Mouse (Mus musculus) heart, embryonic 12.5 days (tissue): ENCODE measurements around the gene C77080. TPM values are rescaled to one million over a fixed set of nuclear protein-coding genes. Genes with fewer than 3 reads are reported as not detected.

Experiments used
- ATAC-seq: fragments of 200-750 bp; cut with Nextera tagmentation; 2 replicates; pipeline ENCODE4 v1.8.0; 2017; ENCODE audit warnings: moderate TSS enrichment, moderate library complexity; ENCODE audit not compliant: insufficient number of reproducible peaks, low FRiP score
- H3K27ac ChIP-seq: fragments of 300-500 bp; sonication (generic); 2 replicates; pipeline ENCODE4 v1.5.1; 2016; ENCODE audit warnings: mild to moderate bottlenecking, moderate library complexity; ENCODE audit not compliant: poor library complexity, severe bottlenecking
- H3K27me3 ChIP-seq: fragments of 300-500 bp; sonication (generic); replicated peaks from 2 replicates; pipeline ENCODE4 v1.6.1; 2016; ENCODE audit warnings: mild to moderate bottlenecking, moderate library complexity
- H3K36me3 ChIP-seq: fragments of 300-500 bp; sonication (generic); 2 replicates; pipeline ENCODE4 v1.6.1; 2016; ENCODE audit warnings: mild to moderate bottlenecking, moderate library complexity
- H3K4me1 ChIP-seq: fragments of 300-500 bp; sonication (generic); replicated peaks from 2 replicates; pipeline ENCODE4 v1.6.1; 2016; ENCODE audit warnings: mild to moderate bottlenecking
- H3K4me2 ChIP-seq: fragments of 300-500 bp; sonication (generic); 2 replicates; pipeline ENCODE4 v1.6.1; 2016; ENCODE audit warnings: mild to moderate bottlenecking, moderate library complexity
- H3K4me3 ChIP-seq: fragments of 300-500 bp; sonication (generic); 2 replicates; pipeline ENCODE4 v1.5.1; 2016; ENCODE audit warnings: mild to moderate bottlenecking
- H3K9ac ChIP-seq: fragments of 300-500 bp; sonication (generic); 2 replicates; pipeline ENCODE4 v1.6.1; 2016; ENCODE audit warnings: mild to moderate bottlenecking, moderate library complexity
- H3K9me3 ChIP-seq: fragments of 300-500 bp; sonication (generic); replicated peaks from 2 replicates; pipeline ENCODE4 v1.6.1; 2016; ENCODE audit warnings: mild to moderate bottlenecking, moderate library complexity
- WGBS: fragments of 180-500 bp; shearing (Covaris S2); methylation state at CpG from one replicate; pipeline ENCODE4 v1.1.7; 2016; 5-methylcytosine and 5-hydroxymethylcytosine counted together
- polyA plus RNA-seq: library from polyadenylated mRNA; unstranded; fragments of >200 nt; fragmentation: Nextera tagmentation; extraction: Ambion mirVana; gene quantifications from 2 replicates; pipeline ENCODE4 v1.2.1, GENCODE M21; 2016

Gene C77080
- polyA plus RNA-seq, 1 experiment from 2014 or later: 1.6 TPM

DNA sequence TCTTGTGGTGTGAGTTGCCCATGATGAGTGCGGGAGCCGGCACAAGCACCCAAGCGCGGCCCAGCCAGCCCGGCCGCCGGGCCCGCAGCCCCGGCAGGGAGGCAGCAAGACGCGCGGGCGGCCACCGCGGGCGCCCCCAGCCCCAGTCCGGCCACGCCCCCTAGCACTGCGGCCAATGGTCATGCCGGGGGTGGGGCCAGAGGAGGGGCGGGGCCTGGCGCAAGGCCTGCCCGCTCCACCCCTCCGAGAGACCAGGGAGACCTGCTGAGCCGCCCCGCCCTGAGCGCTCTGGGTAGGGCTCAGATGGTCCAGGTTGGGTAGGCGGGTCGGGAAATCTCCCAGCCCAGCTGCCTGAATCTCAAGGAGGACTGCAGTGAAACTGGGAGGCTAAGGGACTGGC, 22.1 kb downstream of the C77080 start:
- no peak overlapping the region for H3K27ac ChIP-seq
- H3K4me2 ChIP-seq: peak overlapping the region; percentile 98
- H3K36me3 ChIP-seq: no peaks in the 10 kb centered on the region
- H3K27me3 ChIP-seq: peaks cover 86% of the 10 kb centered on the region
- no peaks in the 10 kb centered on the region for H3K9me3 ChIP-seq
- H3K4me1 ChIP-seq: peaks cover 47% of the 10 kb centered on the region
- H3K4me3 ChIP-seq: peak overlapping the region; percentile 75
- ATAC-seq: peak; percentile 89
- under 1% methylated on average over 29 of the region's 29 CpGs for WGBS
- peak overlapping the region; percentile 76 for H3K9ac ChIP-seq

DNA sequence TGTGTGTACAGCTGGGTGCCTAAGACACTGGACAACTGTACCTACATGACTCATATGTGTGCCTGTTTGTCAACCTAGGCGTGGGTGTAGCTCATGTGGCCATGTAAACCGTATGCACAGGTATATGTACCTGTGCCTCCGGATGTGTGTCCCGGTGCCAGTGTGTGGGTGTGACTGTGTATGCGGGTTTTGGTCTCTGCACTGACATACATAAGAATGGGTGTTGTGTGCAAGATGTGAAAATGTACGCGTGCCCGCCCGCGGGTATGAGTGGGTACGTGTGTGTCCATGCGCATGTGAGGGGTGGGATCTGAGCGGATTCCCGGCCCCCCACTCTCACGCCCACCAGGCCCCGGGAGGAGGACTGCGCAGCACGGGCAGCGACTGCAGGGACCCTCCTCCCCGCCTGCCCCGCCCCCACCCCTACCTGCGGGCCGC, 22.6 kb downstream of the C77080 start:
- Histone ChIP-seq H3K4me1 (peaks cover 48% of the 10 kb centered on the region), H3K27me3 (peaks cover 82% of the 10 kb centered on the region), H3K36me3 (no peaks in the 10 kb centered on the region), H3K27ac (no peak overlapping the region), H3K4me3 (peak overlapping the region; percentile 75), H3K9me3 (no peaks in the 10 kb centered on the region), H3K4me2 (peak overlapping the region; percentile 98), H3K9ac (peak overlapping the region; percentile 76)
- ATAC-seq: peak; percentile 12; the same call in 1 of the 2 replicates
- WGBS: under 1% methylated on average over 22 of the region's 23 CpGs

GRCm38 (mm10) chr4:129237843-129238441, 23.3 kb downstream of the C77080 start:
- peaks cover 85% of the 10 kb centered on the region for H3K27me3 ChIP-seq
- no peak for ATAC-seq
- peak overlapping the region; percentile 98 for H3K4me2 ChIP-seq
- no peak overlapping the region for H3K27ac ChIP-seq
- WGBS: 8% methylated on average over 21 of the region's 21 CpGs
- H3K4me1 ChIP-seq: peaks cover 48% of the 10 kb centered on the region
- H3K36me3 ChIP-seq: no peaks in the 10 kb centered on the region
- H3K4me3 ChIP-seq: peak overlapping the region; percentile 75
- no peaks in the 10 kb centered on the region for H3K9me3 ChIP-seq
- H3K9ac ChIP-seq: peak overlapping the region; percentile 76; the same call in 1 of the 2 replicates

DNA sequence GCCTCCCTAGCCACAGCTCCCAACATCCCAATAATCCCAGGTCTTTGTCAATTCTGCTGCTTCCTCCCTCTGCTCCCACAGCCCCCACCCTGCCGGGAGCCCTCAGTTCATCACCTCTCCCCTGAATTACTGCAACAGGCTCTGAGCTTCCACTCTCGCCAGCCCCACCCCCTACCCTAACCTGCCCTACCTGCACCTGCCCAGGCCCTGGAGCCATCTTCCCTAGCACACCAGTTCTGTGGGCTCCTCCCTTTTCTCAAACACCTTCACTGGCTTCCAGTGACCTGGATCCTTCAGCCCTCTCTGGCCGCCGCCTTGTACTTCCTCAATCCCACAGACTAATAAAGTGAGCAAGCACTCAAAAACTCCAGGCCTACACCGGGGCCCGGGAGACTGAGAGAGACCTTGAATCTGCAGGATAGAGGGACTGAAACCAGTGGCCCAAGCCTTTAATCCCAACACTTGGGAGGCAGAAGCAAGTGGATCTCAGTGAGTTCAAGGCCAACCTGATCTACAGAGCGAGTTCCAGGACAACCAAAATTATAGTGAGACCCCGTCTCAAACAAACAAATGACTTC, 24.9 kb downstream of the C77080 start:
- Histone ChIP-seq H3K9ac (no peak overlapping the region), H3K36me3 (no peaks in the 10 kb centered on the region), H3K27me3 (peaks cover 85% of the 10 kb centered on the region), H3K9me3 (no peaks in the 10 kb centered on the region), H3K4me3 (no peak overlapping the region), H3K27ac (no peak overlapping the region), H3K4me2 (no peak overlapping the region), H3K4me1 (peaks cover 40% of the 10 kb centered on the region)
- 87% methylated on average over 8 of the region's 8 CpGs for WGBS
- no peak for ATAC-seq

DNA sequence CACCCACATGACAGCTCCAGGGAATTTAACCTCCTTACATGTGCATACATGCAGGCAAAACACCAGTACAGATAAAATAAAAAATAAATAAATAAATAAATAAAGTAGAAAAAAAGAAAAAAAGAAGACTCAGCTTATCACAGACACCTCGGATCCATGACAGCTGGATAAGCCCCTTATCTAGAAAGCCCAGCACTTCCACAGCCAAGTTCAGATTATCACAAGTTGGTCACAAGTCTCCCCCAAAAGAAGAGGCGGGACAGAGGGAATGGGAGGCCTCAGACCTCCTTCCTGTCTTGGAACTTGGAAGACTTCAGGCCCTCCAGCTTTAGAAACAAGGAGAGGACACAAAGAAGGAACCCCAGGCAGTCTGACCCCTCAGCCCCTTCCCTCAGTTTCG, 26.1 kb downstream of the C77080 start:
- WGBS: 37% methylated on average over 3 of the region's 3 CpGs
- Histone ChIP-seq H3K4me3 (no peak overlapping the region), H3K9me3 (no peaks in the 10 kb centered on the region), H3K4me1 (peaks cover 40% of the 10 kb centered on the region), H3K36me3 (no peaks in the 10 kb centered on the region), H3K9ac (no peak overlapping the region), H3K27ac (no peak overlapping the region), H3K4me2 (no peak overlapping the region), H3K27me3 (peaks cover 85% of the 10 kb centered on the region)
- no peak for ATAC-seq

GRCm38 (mm10) chr4:129234488-129234887, 26.7 kb downstream of the C77080 start:
- peaks cover 40% of the 10 kb centered on the region for H3K4me1 ChIP-seq
- no peaks in the 10 kb centered on the region for H3K9me3 ChIP-seq
- no peak overlapping the region for H3K9ac ChIP-seq
- H3K4me3 ChIP-seq: no peak overlapping the region
- no peak overlapping the region for H3K27ac ChIP-seq
- peaks cover 85% of the 10 kb centered on the region for H3K27me3 ChIP-seq
- no peak overlapping the region for H3K4me2 ChIP-seq
- ATAC-seq: no peak
- 6% methylated on average over 7 of the region's 7 CpGs for WGBS
- H3K36me3 ChIP-seq: no peaks in the 10 kb centered on the region

DNA sequence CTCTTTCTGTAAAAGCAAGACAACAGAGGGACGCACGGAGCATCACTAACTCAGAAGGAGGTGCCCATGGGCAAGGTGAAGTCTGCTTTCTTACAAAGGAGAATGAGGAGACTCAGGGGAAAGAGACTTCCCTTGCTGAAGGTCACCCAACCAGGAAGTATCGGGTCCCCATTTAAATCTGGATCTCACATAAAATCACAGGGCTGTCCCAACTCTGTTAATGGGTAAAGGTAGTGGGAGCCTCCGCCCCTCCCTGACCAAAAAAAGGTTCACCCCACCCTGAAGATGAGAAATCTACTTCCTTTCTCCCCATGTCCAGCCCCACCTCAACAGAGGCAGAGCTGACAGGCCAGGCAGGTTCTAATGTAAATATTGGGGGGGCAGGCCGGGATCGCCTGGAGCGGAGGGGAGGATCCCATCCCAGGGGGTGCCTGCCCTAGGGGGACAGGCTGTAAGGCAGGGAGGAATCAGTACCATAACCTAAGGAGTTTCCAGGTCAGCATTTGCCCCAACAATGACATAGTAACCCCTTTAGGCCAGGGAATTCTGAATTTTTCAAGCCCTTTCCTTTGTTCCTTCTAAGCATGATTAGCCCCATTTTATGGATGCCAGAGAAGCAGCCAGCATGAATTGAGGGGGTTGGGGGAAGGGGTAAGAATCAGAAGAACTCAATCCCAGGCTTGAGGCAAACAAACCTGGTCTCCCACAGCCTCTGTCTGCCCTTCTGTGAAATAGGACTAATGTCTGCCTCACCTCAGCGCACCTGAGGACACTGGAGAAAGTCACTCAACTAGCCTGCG, 28.4 kb downstream of the C77080 start:
- H3K4me3 ChIP-seq: no peak overlapping the region
- H3K4me1 ChIP-seq: peaks cover 33% of the 10 kb centered on the region
- ATAC-seq: no peak
- H3K9me3 ChIP-seq: no peaks in the 10 kb centered on the region
- no peaks in the 10 kb centered on the region for H3K36me3 ChIP-seq
- H3K27me3 ChIP-seq: peaks cover 83% of the 10 kb centered on the region
- H3K9ac ChIP-seq: no peak overlapping the region
- 73% methylated on average over 9 of the region's 9 CpGs for WGBS
- no peak overlapping the region for H3K27ac ChIP-seq
- H3K4me2 ChIP-seq: no peak overlapping the region

DNA sequence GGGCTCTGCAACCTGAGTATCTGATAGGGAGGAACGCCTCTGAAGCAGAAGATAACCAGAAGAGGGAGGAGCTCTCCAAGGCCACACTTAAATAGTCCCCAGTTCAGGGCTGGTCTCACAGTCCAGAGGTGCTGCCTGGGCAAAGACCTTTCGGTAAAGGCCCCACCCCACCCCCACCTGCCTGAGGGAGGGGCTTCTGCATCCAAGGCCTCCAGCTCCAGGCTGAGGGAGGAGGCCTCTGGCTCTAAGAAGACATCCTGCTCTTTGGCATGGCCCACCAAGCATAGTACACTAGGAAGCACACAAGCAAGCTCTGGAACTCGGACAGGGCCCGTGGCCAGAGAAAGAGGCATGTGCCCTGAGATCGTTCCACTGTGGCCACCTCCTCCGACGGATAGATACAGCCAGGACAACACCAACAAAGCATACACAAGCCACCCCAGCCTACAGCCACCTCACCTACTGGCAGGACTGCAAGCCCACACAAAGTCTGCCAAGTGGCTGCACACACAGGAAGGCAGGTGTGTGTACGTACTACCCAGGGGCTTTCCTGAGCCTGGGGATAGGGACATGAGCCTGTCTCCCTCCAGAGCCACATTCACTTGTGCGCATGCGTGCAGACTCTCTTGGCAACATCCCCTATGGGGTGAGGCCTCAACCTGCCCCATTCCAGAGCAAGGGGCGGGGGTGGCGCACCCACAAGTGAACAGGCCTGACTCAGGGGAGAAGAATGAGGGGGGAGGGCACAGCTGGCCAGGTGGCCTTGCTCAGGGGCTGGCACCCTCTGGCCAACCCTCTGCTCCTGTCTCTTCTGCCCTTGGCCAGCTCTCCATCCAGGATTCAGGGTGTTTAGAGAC, 29.4 kb downstream of the C77080 start:
- Histone ChIP-seq H3K9me3 (no peaks in the 10 kb centered on the region), H3K9ac (no peak overlapping the region), H3K27ac (no peak overlapping the region), H3K4me1 (peaks cover 36% of the 10 kb centered on the region), H3K4me2 (no peak overlapping the region), H3K4me3 (no peak overlapping the region), H3K36me3 (no peaks in the 10 kb centered on the region), H3K27me3 (peaks cover 83% of the 10 kb centered on the region)
- WGBS: 55% methylated on average over 12 of the region's 12 CpGs
- ATAC-seq: no peak

GRCm38 (mm10) chr4:129230926-129231325, 30.3 kb downstream of the C77080 start:
- 57% methylated on average over 8 of the region's 8 CpGs for WGBS
- H3K4me1 ChIP-seq: peaks cover 44% of the 10 kb centered on the region
- H3K9ac ChIP-seq: no peak overlapping the region
- H3K36me3 ChIP-seq: no peaks in the 10 kb centered on the region
- H3K4me3 ChIP-seq: no peak overlapping the region
- no peaks in the 10 kb centered on the region for H3K9me3 ChIP-seq
- ATAC-seq: no peak
- no peak overlapping the region for H3K27ac ChIP-seq
- no peak overlapping the region for H3K4me2 ChIP-seq
- H3K27me3 ChIP-seq: peaks cover 83% of the 10 kb centered on the region

- Histone ChIP-seq H3K9ac (no peak overlapping the region), H3K27me3 (peaks cover 99% of the 10 kb centered on the region), H3K27ac (no peak overlapping the region), H3K9me3 (no peaks in the 10 kb centered on the region), H3K36me3 (no peaks in the 10 kb centered on the region), H3K4me3 (peak overlapping the region; percentile 28; the same call in 1 of the 2 replicates), H3K4me1 (peaks cover 39% of the 10 kb centered on the region), H3K4me2 (peak overlapping the region; percentile 59)
- no peak; the same call in 1 of the 2 replicates for ATAC-seq
- WGBS: 28% methylated on average over 8 of the region's 8 CpGs
Measured at GRCm38 (mm10) chr4:129227985-129228381, 33.2 kb downstream of the C77080 start.
